Mouse (Mus musculus) frontal cortex, postnatal 14 days (tissue): ENCODE measurements at regions not wholly inside any gene's neighbourhood (a gene's known extent, or its start where the extent isn't known, plus 50 kb on each side); places are given as distances from the start of the nearest gene placed in this dataset.
A peak's percentile ranks its signal among the peaks of the same experiment; 100 is the strongest.

Experiments used
- DNase-seq, 2 experiments: peaks; one replicate each; pipeline ENCODE4 v3.0.0; 2022; ENCODE audit warnings: low spot score in 2 of 2

- DNase-seq = peak; percentile 5 to 8
These were observed 532.1 kb downstream of the Tmem114 start for GRCm38 (mm10) chr16:7892799-7893198.

- no peak for DNase-seq
These were observed 561.5 kb downstream of the Tmem114 start for GRCm38 (mm10) chr16:7863406-7863805.

DNA sequence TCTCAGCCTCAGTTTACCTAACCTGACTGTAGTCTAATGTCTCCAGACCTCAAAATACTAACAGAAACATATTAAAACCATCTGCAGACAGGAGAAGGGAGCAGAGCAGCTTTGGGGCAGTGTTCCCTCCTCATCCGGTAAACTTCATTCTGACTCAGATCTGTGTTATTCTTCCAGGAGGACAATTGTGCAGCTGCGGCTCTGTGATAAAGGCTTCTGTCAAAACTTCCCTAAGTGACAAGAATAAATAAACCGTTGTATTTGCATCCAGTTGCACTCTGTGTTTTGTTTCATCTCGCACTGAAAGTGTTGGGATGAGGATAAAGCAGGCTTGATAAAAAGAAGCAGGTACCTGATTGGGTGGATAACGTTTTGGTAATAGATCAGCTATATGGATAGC, 585.8 kb downstream of the Tmem114 start:
- DNase-seq = no peak

GRCm38 (mm10) chr16:7831142-7831541, 593.8 kb downstream of the Tmem114 start:
- no peak for DNase-seq

- no peak for DNase-seq
These were observed 594.8 kb downstream of the Tmem114 start for GRCm38 (mm10) chr16:7829939-7830650.

DNA sequence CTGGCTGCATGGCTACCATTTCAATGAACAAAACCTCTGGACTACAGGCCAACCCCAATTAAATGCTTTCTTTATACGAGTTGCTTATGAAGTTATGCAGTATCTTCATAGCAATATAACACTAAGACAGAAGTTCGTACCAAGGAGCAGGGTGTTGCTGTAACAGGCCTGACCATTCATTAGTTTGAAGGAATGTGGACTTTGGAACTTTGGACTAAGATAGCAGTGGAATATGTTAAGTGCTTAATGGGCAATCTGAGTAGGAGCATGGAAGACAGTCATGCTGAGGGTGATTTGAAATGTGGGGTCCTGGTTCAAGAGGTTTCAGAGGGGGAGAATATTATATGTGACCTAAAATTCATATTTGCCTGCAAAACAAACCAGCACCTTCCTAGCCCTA, 623.8 kb downstream of the Tmem114 start:
- no peak for DNase-seq

GRCm38 (mm10) chr16:7797176-7797786, 627.7 kb downstream of the Tmem114 start:
- DNase-seq = no peak

- DNase-seq = no peak
These were observed 629.4 kb downstream of the Tmem114 start for GRCm38 (mm10) chr16:7795561-7795960.

DNA sequence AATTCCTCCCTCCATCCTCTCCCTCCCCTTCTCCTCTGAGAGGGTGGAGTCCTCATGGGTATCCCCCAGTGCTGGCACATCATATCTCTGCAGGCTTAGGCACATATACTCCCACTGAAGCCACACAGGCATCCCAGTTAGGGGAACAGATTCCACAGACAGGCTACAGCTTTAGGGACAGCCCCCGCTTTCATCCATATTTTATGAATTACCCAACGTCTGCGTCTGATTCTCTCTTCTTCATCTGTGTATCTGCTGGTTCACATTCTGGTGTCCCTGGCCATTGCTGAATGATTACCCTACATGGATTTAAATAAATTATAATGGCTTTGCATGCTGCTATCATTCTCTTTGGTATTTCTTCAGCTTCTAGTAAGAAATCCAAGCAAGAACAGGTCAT, 632.4 kb downstream of the Tmem114 start:
- DNase-seq = no peak

DNA sequence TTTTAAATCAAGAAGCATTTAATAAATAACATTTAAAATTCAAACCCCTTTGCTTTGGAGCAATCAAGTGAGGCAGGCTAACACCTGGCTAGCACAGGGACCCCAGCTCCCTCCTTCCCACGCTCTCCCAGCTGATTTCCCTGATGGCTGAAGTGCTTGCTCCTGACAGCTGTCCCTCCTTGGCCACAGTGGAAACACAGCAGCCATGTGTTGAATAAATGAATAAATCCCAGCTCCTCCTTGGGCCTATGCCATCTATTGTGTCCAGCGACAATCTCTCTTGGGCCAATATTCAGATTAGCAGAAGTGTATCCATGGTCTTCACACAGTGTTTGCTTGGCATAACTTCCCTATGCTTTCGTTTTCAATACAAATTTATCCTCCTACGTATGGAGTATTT, 634.7 kb downstream of the Tmem114 start:
- DNase-seq = no peak

DNA sequence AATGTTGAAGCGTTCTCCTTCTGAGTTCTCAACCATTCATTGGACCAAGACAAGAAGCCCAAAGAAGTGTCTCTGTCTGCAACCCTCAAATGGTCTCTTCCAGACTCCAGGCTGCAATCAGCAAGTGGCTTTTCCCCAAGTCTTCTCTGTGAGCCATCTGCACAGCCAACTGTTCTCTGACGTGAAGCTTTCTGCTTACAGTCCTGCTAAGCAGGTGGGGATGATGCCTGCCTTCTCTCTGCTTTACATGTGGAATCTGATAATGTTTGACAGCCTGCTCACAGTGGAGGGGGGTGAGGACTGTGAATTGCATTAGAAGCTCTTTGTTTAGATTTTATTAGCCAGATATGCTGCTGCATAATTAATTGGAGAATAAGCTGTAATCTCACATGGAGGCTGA, 636.7 kb downstream of the Tmem114 start:
- DNase-seq = peak; percentile 16 to 19

- no peak for DNase-seq
These were observed 643.4 kb downstream of the Tmem114 start for GRCm38 (mm10) chr16:7781506-7781905.

GRCm38 (mm10) chr16:7775635-7776034, 649.3 kb downstream of the Tmem114 start:
- DNase-seq = no peak

DNA sequence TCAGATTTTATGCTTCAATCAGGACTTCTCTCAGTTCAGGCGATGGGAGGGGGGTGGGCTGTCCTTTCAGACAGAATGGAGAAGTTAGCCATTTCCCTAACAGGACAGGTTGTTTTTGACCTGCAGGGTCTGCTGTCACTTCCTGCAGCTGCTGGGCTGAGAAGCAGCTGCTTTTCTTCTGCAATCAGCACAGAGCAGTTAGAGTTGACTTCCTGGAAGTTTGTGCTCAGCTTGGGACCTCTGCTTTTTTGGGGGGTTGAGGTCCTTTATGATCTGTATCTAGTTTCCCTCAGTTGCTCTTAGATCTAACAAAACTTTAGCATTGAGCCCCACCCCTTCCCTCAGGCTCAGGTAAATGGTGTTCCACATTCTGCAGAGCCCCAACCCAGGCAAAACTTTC, 656.5 kb downstream of the Tmem114 start:
- no peak for DNase-seq

DNA sequence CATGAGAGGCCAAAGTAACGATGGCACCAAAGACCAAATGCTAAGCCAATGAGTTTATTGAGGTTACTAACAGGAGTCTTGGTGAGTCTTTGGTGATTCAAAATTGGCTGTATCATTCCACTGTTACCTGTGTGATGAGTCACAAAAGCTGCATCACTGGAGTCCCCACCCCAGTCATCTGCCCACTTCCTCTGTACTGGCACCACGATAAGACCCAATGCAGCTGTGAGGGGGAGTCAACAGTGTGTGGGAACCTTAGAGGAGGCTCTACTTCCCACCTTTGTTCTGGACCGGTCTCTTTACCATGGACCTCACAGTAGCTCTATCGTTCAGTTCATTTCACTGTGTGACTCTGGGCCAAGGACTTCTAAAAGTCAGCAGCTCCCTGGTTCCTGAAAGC, 657.2 kb downstream of the Tmem114 start:
- DNase-seq = no peak

- DNase-seq = no peak
These were observed 660.6 kb downstream of the Tmem114 start for GRCm38 (mm10) chr16:7764383-7764782.

DNA sequence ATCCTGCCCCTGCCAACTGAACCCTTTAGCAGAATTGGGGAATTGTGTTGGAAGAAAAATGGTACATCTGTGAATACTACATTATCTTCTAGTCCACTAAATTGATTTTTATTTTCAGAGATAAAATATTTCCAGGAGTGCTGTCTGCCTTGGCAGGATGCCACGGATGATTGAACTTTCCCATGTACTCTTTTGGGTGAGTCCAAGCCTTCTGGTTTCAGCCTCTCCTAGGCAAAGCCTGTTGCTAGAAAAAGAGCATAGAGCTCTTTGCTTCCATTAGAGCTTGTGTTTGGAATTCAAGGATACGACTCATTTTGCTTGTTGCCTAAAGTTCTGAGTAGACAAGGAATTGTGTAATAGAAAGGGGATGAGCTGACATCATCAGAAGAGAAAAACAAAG, 696.8 kb downstream of the Tmem114 start:
- no peak for DNase-seq

GRCm38 (mm10) chr16:7725225-7725624, 699.7 kb downstream of the Tmem114 start:
- no peak for DNase-seq

DNA sequence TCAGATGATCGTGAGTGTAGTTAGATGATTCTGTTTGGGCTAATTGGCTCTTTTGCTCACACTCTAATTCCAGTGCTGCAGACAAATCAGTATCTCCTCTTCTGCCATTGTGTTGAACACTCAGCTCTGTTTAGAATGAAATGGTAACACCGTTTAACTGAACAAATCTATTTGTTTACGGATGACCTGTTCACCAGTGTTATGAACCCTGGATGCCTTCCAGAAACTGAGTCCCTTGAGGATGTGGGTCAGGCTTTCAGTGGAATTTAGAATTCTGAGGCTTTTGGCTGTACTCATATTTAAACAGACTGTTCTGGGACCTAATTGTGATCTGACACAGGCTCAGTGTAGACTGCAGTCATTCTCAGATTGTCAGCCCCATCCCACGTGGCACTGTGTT, 723.5 kb downstream of the Tmem114 start:
- DNase-seq = no peak

DNA sequence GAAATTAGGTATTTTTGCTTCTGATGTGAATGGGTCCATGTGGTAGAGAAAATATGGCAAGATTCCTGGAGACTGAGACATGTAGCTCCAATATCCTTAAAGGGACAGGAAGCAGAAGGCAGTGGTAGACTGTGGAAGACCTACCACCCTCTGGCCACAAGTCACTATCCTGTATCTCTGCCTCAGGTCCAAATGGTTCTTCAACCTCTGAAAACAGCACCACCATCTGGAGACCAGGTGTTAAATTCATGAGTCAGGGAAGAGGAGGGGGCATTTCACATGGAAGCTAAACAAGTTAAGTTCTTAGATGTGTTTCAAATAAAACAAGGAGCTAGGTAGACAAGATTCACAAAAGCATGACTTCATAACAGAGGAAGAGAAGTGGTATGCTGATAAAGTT, 739.5 kb downstream of the Tmem114 start:
- DNase-seq = no peak

- DNase-seq = no peak
These were observed 758.8 kb downstream of the Tmem114 start for GRCm38 (mm10) chr16:7666096-7666495.

DNA sequence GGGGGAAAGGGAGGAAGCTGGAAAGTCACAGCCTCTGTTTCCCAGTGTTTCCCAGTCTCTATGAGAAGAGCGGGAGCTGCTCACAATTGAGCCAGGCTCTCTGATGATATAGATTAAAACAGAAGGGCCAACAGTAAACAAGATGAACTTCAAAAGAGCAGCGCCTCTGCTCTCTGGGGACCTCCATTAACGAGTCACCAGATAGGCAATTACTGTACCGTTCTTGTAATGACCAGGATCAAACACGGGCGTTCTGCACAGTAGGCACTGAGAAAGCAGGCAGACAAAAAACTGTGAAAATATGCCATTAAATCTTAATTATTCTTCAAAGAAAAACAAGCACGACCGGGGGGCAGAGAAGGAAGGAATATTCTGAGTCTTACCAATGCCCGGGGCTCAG, 766.8 kb downstream of the Tmem114 start:
- DNase-seq = no peak

- DNase-seq = no peak
These were observed 770.5 kb downstream of the Tmem114 start for GRCm38 (mm10) chr16:7654451-7654850.

DNA sequence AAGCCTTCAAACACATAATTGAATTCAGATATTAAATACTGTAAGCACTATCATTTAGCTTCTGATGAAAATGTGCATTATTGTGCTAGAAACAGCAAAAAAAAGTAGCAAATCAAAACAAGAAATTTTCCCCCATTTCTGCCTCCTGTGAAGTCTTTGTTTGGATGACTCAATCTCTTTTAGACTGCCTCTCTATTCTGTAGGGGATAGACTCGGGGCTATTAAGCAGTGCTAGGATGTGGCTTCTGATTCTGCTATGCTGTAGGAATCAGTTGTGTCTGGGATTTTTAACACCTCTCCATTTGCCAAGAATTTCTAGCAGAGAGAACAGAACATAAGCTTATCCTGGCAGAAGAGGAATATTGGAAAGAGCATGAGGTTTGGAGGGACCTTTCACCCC, 775.2 kb downstream of the Tmem114 start:
- no peak for DNase-seq
